Mouse (Mus musculus) neural tube, embryonic 12.5 days (tissue): ENCODE data around the gene Thumpd3. TPM values are rescaled to one million over a fixed set of nuclear protein-coding genes. Genes with fewer than 3 reads are reported as not detected.

Experiments
- ATAC-seq: fragments of 200-750 bp; cut with Nextera tagmentation; 2 replicates; pipeline ENCODE4 v1.8.0; 2017; ENCODE audit warnings: low read depth, mild to moderate bottlenecking, moderate TSS enrichment, moderate library complexity; ENCODE audit not compliant: low FRiP score
- H3K27ac ChIP-seq: fragments of 300-500 bp; sonication (generic); 2 replicates; pipeline ENCODE4 v1.5.1; 2016
- H3K27me3 ChIP-seq: fragments of 300-500 bp; sonication (generic); replicated peaks from 2 replicates; pipeline ENCODE4 v1.6.1; 2016; ENCODE audit warnings: mild to moderate bottlenecking
- H3K36me3 ChIP-seq: fragments of 300-500 bp; sonication (generic); 2 replicates; pipeline ENCODE4 v1.6.1; 2016; ENCODE audit warnings: mild to moderate bottlenecking
- H3K4me1 ChIP-seq: fragments of 300-500 bp; sonication (generic); 2 replicates; pipeline ENCODE4 v1.6.1; 2016
- H3K4me2 ChIP-seq: fragments of 300-500 bp; sonication (generic); replicated peaks from 2 replicates; pipeline ENCODE4 v1.6.1; 2016; ENCODE audit warnings: mild to moderate bottlenecking
- H3K4me3 ChIP-seq: fragments of 300-500 bp; sonication (generic); 2 replicates; pipeline ENCODE4 v1.5.1; 2016
- H3K9ac ChIP-seq: fragments of 300-500 bp; sonication (generic); 2 replicates; pipeline ENCODE4 v1.6.1; 2016; ENCODE audit warnings: mild to moderate bottlenecking
- H3K9me3 ChIP-seq: fragments of 300-500 bp; sonication (generic); 2 replicates; pipeline ENCODE4 v1.6.1; 2016; ENCODE audit warnings: mild to moderate bottlenecking
- WGBS: fragments of 180-500 bp; shearing (Covaris S2); methylation state at CpG from one replicate; pipeline ENCODE4 v1.1.7; 2016; 5-methylcytosine and 5-hydroxymethylcytosine counted together
- polyA plus RNA-seq: library from polyadenylated mRNA; unstranded; fragments of >200 nt; fragmentation: Nextera tagmentation; extraction: Ambion mirVana; gene quantifications from 2 replicates; pipeline ENCODE4 v1.2.1, GENCODE M21; 2016

Thumpd3 gene
- polyA plus RNA-seq, 1 experiment from 2014 or later = 64.0 TPM

- Histone ChIP-seq H3K27me3 (no peaks in the 10 kb centered on the region), H3K36me3 (no peaks in the 10 kb centered on the region), H3K9ac (no peak overlapping the region), H3K4me2 (no peak overlapping the region), H3K9me3 (no peaks in the 10 kb centered on the region), H3K27ac (no peak overlapping the region), H3K4me3 (no peak overlapping the region), H3K4me1 (peaks cover 13% of the 10 kb centered on the region)
- ATAC-seq = no peak
- 91% methylated on average over 2 of the region's 2 CpGs for WGBS
Observed at GRCm38 (mm10) chr6:113040319-113040718, 5.7 kb upstream of the Thumpd3 start.

- WGBS = 87% methylated on average over 11 of the region's 11 CpGs
- no peaks in the 10 kb centered on the region for H3K36me3 ChIP-seq
- no peak overlapping the region for H3K4me3 ChIP-seq
- H3K4me2 ChIP-seq = no peak overlapping the region
- no peaks in the 10 kb centered on the region for H3K9me3 ChIP-seq
- H3K4me1 ChIP-seq = peaks cover 17% of the 10 kb centered on the region
- no peaks in the 10 kb centered on the region for H3K27me3 ChIP-seq
- no peak overlapping the region for H3K9ac ChIP-seq
- no peak overlapping the region for H3K27ac ChIP-seq
- no peak for ATAC-seq
Observed at GRCm38 (mm10) chr6:113041215-113041990, 4.6 kb upstream of the Thumpd3 start.

GRCm38 (mm10) chr6:113045575-113045974, 450 bp upstream of the Thumpd3 start:
- Histone ChIP-seq H3K4me3 (peak overlapping the region; percentile 83), H3K27ac (peak overlapping the region; percentile 69)

GRCm38 (mm10) chr6:113047016-113047746, 1.2 kb downstream of the Thumpd3 start:
- Histone ChIP-seq H3K4me1 (peaks cover 19% of the 10 kb centered on the region), H3K27me3 (no peaks in the 10 kb centered on the region), H3K9ac (peak overlapping the region; percentile 74), H3K36me3 (peaks cover 20% of the 10 kb centered on the region), H3K9me3 (no peaks in the 10 kb centered on the region), H3K4me3 (peak overlapping the region; percentile 83), H3K4me2 (peak overlapping the region; percentile 79), H3K27ac (no peak overlapping the region)
- 70% methylated on average over 15 of the region's 15 CpGs for whole genome bisulfite sequencing
- ATAC-seq = no peak

More at GRCm38 (mm10) chr6:113045575-113045974, 450 bp upstream of the Thumpd3 start:
- Histone ChIP-seq H3K36me3 (peaks cover 10% of the 10 kb centered on the region), H3K27me3 (no peaks in the 10 kb centered on the region), H3K4me2 (peak overlapping the region; percentile 79), H3K4me1 (peaks cover 19% of the 10 kb centered on the region), H3K9me3 (no peaks in the 10 kb centered on the region), H3K9ac (peak overlapping the region; percentile 66)
- ATAC-seq = peak; percentile 66
- under 1% methylated on average over 11 of the region's 11 CpGs for WGBS

GRCm38 (mm10) chr6:113048371-113048770, 2.3 kb downstream of the Thumpd3 start:
- H3K9ac ChIP-seq = no peak overlapping the region
- no peak overlapping the region for H3K4me3 ChIP-seq
- peaks cover 19% of the 10 kb centered on the region for H3K4me1 ChIP-seq
- no peaks in the 10 kb centered on the region for H3K9me3 ChIP-seq
- H3K36me3 ChIP-seq = peaks cover 26% of the 10 kb centered on the region
- H3K27ac ChIP-seq = no peak overlapping the region
- H3K4me2 ChIP-seq = no peak overlapping the region
- 96% methylated on average over 2 of the region's 2 CpGs for WGBS
- ATAC-seq = no peak
- H3K27me3 ChIP-seq = no peaks in the 10 kb centered on the region

GRCm38 (mm10) chr6:113049159-113049558, 3.1 kb downstream of the Thumpd3 start:
- no peak overlapping the region for H3K4me2 ChIP-seq
- no peaks in the 10 kb centered on the region for H3K9me3 ChIP-seq
- peaks cover 19% of the 10 kb centered on the region for H3K4me1 ChIP-seq
- ATAC-seq = no peak
- no peaks in the 10 kb centered on the region for H3K27me3 ChIP-seq
- no peak overlapping the region for H3K9ac ChIP-seq
- peaks cover 29% of the 10 kb centered on the region for H3K36me3 ChIP-seq
- no peak overlapping the region for H3K4me3 ChIP-seq
- H3K27ac ChIP-seq = no peak overlapping the region
- 94% methylated on average over 3 of the region's 3 CpGs for WGBS

- Histone ChIP-seq H3K4me3 (no peak overlapping the region), H3K27me3 (no peaks in the 10 kb centered on the region), H3K27ac (no peak overlapping the region), H3K9ac (no peak overlapping the region), H3K4me1 (no peaks in the 10 kb centered on the region), H3K9me3 (no peaks in the 10 kb centered on the region), H3K4me2 (no peak overlapping the region), H3K36me3 (peaks cover 61% of the 10 kb centered on the region)
- no peak for ATAC-seq
- 82% methylated on average over 3 of the region's 3 CpGs for WGBS
Observed at GRCm38 (mm10) chr6:113052972-113053371, 6.9 kb downstream of the Thumpd3 start.

GRCm38 (mm10) chr6:113054552-113055107, 8.6 kb downstream of the Thumpd3 start:
- Histone ChIP-seq H3K27me3 (no peaks in the 10 kb centered on the region), H3K9ac (no peak overlapping the region), H3K4me1 (no peaks in the 10 kb centered on the region), H3K4me3 (no peak overlapping the region), H3K4me2 (no peak overlapping the region), H3K9me3 (no peaks in the 10 kb centered on the region), H3K36me3 (peaks cover 67% of the 10 kb centered on the region), H3K27ac (no peak overlapping the region)
- 85% methylated on average over 6 of the region's 6 CpGs for WGBS
- ATAC-seq = no peak

- Histone ChIP-seq H3K4me2 (no peak overlapping the region), H3K36me3 (peaks cover 81% of the 10 kb centered on the region), H3K9me3 (no peaks in the 10 kb centered on the region), H3K9ac (no peak overlapping the region), H3K4me3 (no peak overlapping the region), H3K4me1 (no peaks in the 10 kb centered on the region), H3K27ac (no peak overlapping the region), H3K27me3 (no peaks in the 10 kb centered on the region)
- no peak for ATAC-seq
- WGBS = 94% methylated on average over 1 of the region's 1 CpGs
Observed at GRCm38 (mm10) chr6:113060892-113061563, 15.0 kb downstream of the Thumpd3 start.

GRCm38 (mm10) chr6:113062253-113062652, 16.2 kb downstream of the Thumpd3 start:
- Histone ChIP-seq H3K4me2 (no peak overlapping the region), H3K36me3 (peaks cover 83% of the 10 kb centered on the region), H3K4me1 (no peaks in the 10 kb centered on the region), H3K4me3 (no peak overlapping the region), H3K27me3 (no peaks in the 10 kb centered on the region), H3K9ac (no peak overlapping the region), H3K27ac (no peak overlapping the region), H3K9me3 (no peaks in the 10 kb centered on the region)
- no peak for ATAC-seq
- 83% methylated on average over 3 of the region's 3 CpGs for WGBS

- Histone ChIP-seq H3K9me3 (no peaks in the 10 kb centered on the region), H3K4me3 (no peak overlapping the region), H3K9ac (no peak overlapping the region), H3K27ac (no peak overlapping the region), H3K27me3 (no peaks in the 10 kb centered on the region), H3K4me1 (no peaks in the 10 kb centered on the region), H3K4me2 (no peak overlapping the region), H3K36me3 (peaks cover 87% of the 10 kb centered on the region)
- ATAC-seq = no peak
- WGBS = 85% methylated on average over 10 of the region's 10 CpGs
Observed at GRCm38 (mm10) chr6:113063363-113063762, 17.3 kb downstream of the Thumpd3 start.

GRCm38 (mm10) chr6:113065186-113065585, 19.2 kb downstream of the Thumpd3 start:
- WGBS = 95% methylated on average over 3 of the region's 3 CpGs
- Histone ChIP-seq H3K9me3 (no peaks in the 10 kb centered on the region), H3K4me2 (no peak overlapping the region), H3K27ac (no peak overlapping the region), H3K27me3 (no peaks in the 10 kb centered on the region), H3K4me1 (no peaks in the 10 kb centered on the region), H3K36me3 (peaks cover 82% of the 10 kb centered on the region), H3K9ac (no peak overlapping the region), H3K4me3 (no peak overlapping the region)
- no peak for ATAC-seq
